Mouse (Mus musculus) erythroid progenitor cell, adult 5-6 weeks (primary cell): ENCODE results near the gene Olfr572. TPM values are rescaled to one million over a fixed set of nuclear protein-coding genes. Genes with fewer than 3 reads are reported as not detected.

Source experiments
- ATAC-seq: replicated peaks from 2 replicates; pipeline ENCODE4 v1.8.0; 2016; ENCODE audit warnings: moderate number of reproducible peaks, mild to moderate bottlenecking, moderate TSS enrichment, inconsistent platforms; ENCODE audit not compliant: poor library complexity, low FRiP score, severe bottlenecking
- total RNA-seq, 2 experiments: library from RNA; stranded (forward) in 1 of 2; stranded (reverse) in 1 of 2; fragments of 150-400 nt in 1 of 2; fragments of 186-747, 209-891 nt in 1 of 2; gene quantifications; 2 replicates each; pipeline versions ENCODE4 v1.2.3 to v1.2.4; 2015 to 2017; ENCODE audit warnings: low replicate concordance in 2 of 2

The Olfr572 gene
- not detected in 2 replicates for total RNA-seq (2015; ENCODE audit: low replicate concordance)
- total RNA-seq (2017; ENCODE audit: low replicate concordance), result not detected in 2 replicates

- ATAC-seq, result no peak
These were observed at the start of gene Olfr572 for GRCm38 (mm10) chr7:102924109-102924508. Olfr572 (plus strand) TSS chr7:102924409.

GRCm38 (mm10) chr7:102876822-102877221 lies 47.4 kb upstream of the Olfr572 start, which contains the start of gene Olfr568:
Olfr568 (plus strand) TSS chr7:102877122.
- ATAC-seq, result no peak

- no peak for ATAC-seq
These were observed 33.4 kb upstream of the Olfr572 start, which contains the start of gene Olfr569 for GRCm38 (mm10) chr7:102890782-102891181. Olfr569 (minus strand) TSS chr7:102890882.

- ATAC-seq, result no peak
These were observed 8.9 kb upstream of the Olfr572 start for GRCm38 (mm10) chr7:102915261-102915660.

GRCm38 (mm10) chr7:102916405-102916804 lies 7.8 kb upstream of the Olfr572 start:
- ATAC-seq, result no peak

GRCm38 (mm10) chr7:102917032-102917875 lies 7.0 kb upstream of the Olfr572 start, which contains the start of gene Olfr571:
Olfr571 (minus strand) TSS chr7:102917536.
- ATAC-seq, result no peak

GRCm38 (mm10) chr7:102919632-102920031 lies 4.6 kb upstream of the Olfr572 start:
- no peak for ATAC-seq

GRCm38 (mm10) chr7:102927105-102927504 lies 2.9 kb downstream of the Olfr572 start:
- no peak for ATAC-seq

GRCm38 (mm10) chr7:102942475-102942874 lies 18.3 kb downstream of the Olfr572 start, which contains the start of gene Olfr573-ps1:
Olfr573-ps1 (minus strand) TSS chr7:102942575.
- ATAC-seq, result no peak

- ATAC-seq, result no peak
These were observed 19.2 kb downstream of the Olfr572 start for GRCm38 (mm10) chr7:102943417-102943816.

- ATAC-seq, result no peak
These were observed 24.0 kb downstream of the Olfr572 start, which contains the start of gene Olfr574 for GRCm38 (mm10) chr7:102948167-102948566. Olfr574 (plus strand) TSS chr7:102948467.

GRCm38 (mm10) chr7:102950732-102951131 lies 26.5 kb downstream of the Olfr572 start:
- ATAC-seq, result no peak

GRCm38 (mm10) chr7:102958137-102958536 lies 33.9 kb downstream of the Olfr572 start:
- ATAC-seq, result no peak

- ATAC-seq, result peak; percentile 71
These were observed 34.4 kb downstream of the Olfr572 start, which contains the start of gene Olfr575 for GRCm38 (mm10) chr7:102958593-102958992. Olfr575 (minus strand) TSS chr7:102958775.

- ATAC-seq, result no peak
These were observed 38.2 kb downstream of the Olfr572 start, which contains the start of gene Olfr576 for GRCm38 (mm10) chr7:102962360-102962759. Olfr576 (plus strand) TSS chr7:102962660.

- no peak for ATAC-seq
These were observed 50.2 kb downstream of the Olfr572 start for GRCm38 (mm10) chr7:102974399-102974798.

- no peak for ATAC-seq
These were observed 51.6 kb downstream of the Olfr572 start, which contains the start of gene Olfr577 for GRCm38 (mm10) chr7:102975843-102976242. Olfr577 (minus strand) TSS chr7:102975943.
